Mouse (Mus musculus) lung, postnatal 0 days (tissue): Measurements from ENCODE around the gene Aamp.

Experiments
- CTCF ChIP-seq: IDR thresholded peaks from 2 replicates; pipeline ENCODE4 v1.5.1; 2016; ENCODE audit warnings: antibody characterized with exemption, mild to moderate bottlenecking
- EP300 ChIP-seq: IDR thresholded peaks from 2 replicates; pipeline ENCODE4 v1.6.1; 2016; ENCODE audit warnings: antibody characterized with exemption, mild to moderate bottlenecking, control low read depth

- TF ChIP-seq CTCF (no peak), EP300 (no peak)
Observed at GRCm38 (mm10) chr1:74318711-74319110, 34.2 kb upstream of the Aamp start.
